Mouse (Mus musculus): ENCODE results near the gene Pip4k2b. TPM values are rescaled to one million over a fixed set of nuclear protein-coding genes. Genes with fewer than 3 reads are reported as not detected.

The Pip4k2b gene
- polyA plus RNA-seq, 1 experiment: 63.3 TPM

GRCm38 (mm10) chr11:97697199-97697890 lies 47.2 kb downstream of the Pip4k2b start:
- DNase-seq (ENCODE audit: extremely low spot score in 1 of 2, low spot score in 1 of 2): no peak

GRCm38 (mm10) chr11:97696669-97697068 lies 47.8 kb downstream of the Pip4k2b start:
- DNase-seq (ENCODE audit: extremely low spot score in 1 of 2, low spot score in 1 of 2): no peak

GRCm38 (mm10) chr11:97695712-97696401 lies 48.6 kb downstream of the Pip4k2b start:
- DNase-seq (ENCODE audit: extremely low spot score in 1 of 2, low spot score in 1 of 2): peak in 1 of 2 experiments; percentile 20

- peak in 1 of 2 experiments; percentile 62 for DNase-seq (ENCODE audit: extremely low spot score in 1 of 2, low spot score in 1 of 2)
Observed at GRCm38 (mm10) chr11:97694921-97695711, 49.4 kb downstream of the Pip4k2b start.

DNA sequence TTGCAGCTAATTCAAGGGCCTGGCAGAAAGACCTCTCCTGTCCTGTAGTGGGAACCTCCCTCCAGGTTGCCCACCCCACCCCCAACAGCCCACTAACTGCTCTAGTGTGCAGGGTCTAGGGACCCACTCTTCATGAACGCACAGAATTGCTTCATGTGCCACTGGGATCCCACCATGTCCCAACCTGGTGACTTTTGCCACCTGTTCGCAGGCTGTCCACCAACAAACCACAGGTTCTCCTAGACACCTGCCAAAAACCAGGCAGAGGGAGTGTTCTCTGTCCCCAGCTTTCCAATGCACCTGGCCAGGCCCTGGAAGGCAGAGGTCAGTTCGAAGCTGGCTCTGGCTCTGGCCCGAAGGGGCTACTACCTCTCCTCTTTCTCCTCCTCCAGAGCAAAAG lies 50.1 kb downstream of the Pip4k2b start:
- no peak for DNase-seq (ENCODE audit: extremely low spot score in 1 of 2, low spot score in 1 of 2)

GRCm38 (mm10) chr11:97689861-97690260 lies 54.6 kb downstream of the Pip4k2b start:
- DNase-seq (ENCODE audit: extremely low spot score in 1 of 2, low spot score in 1 of 2): peak in 1 of 2 experiments; percentile 71

- DNase-seq (ENCODE audit: extremely low spot score in 1 of 2, low spot score in 1 of 2): no peak
Observed at GRCm38 (mm10) chr11:97687061-97687460, 57.4 kb downstream of the Pip4k2b start.

- DNase-seq (ENCODE audit: extremely low spot score in 1 of 2, low spot score in 1 of 2): no peak
Observed at GRCm38 (mm10) chr11:97686322-97686908, 58.1 kb downstream of the Pip4k2b start.

GRCm38 (mm10) chr11:97685613-97686321 lies 58.7 kb downstream of the Pip4k2b start, which contains the start of gene Cisd3:
TSS of gene Cisd3 (plus strand) at chr11:97685826.
- peak; percentile 80 to 87 for DNase-seq (ENCODE audit: extremely low spot score in 1 of 2, low spot score in 1 of 2)

- no peak for DNase-seq (ENCODE audit: extremely low spot score in 1 of 2, low spot score in 1 of 2)
Observed at GRCm38 (mm10) chr11:97684766-97685165, 59.7 kb downstream of the Pip4k2b start.

DNA sequence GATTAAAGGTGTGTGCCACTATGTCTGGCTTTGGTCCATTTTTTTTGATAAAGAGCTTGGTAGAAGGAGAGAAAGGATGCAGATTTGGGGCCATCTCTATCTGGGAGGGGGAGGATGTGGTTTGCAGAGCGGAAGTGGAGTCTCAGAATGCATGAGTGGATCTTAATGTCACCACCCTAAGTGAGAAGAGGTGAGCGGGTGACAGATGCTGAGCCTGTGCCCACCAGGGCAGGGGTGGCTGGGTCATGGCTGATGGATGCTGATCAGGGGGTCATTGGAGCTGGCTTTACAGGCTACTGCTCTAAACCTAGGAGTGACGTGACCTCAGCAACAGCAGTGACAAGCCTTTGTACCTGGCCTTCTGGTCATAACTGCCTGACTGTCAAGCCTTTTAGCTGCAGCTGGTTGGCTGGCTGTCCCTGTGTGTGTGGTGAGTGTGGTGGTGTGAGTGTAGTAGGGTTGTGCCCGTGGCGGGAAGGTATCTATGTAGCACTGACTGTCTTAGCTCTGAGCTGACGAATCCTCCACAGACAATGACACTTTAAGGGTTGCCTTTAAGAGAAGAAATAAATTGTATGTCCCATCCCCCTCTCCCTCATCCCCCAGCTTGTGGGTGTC lies 60.3 kb downstream of the Pip4k2b start:
- no peak for DNase-seq (ENCODE audit: extremely low spot score in 1 of 2, low spot score in 1 of 2)

DNA sequence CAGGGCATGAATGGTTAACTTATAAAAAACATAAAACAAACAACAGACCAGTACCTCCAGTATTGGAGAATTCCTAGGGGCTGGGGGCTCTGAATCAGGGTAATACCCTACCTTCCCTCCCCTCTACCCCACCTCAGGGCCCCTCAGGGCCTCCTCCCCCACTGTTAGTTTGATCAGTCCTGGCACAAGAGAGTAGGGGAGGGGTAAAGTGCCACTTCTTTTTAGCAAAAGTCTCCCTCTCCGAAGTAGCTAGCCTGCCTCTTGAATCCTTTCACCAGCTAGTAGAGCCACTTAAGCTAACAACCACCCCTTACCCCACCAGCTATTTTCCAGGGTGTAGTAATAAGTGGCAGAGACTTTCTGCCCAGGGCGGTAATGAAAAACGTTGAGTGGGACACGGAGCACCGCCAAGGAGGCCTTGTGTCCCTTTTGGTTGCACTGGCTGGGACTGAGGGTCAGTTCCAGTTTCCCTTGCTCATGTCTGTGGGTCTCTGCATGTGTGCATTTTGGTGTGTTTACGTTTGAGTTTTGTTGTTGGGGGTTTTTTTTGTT lies 61.9 kb downstream of the Pip4k2b start:
- no peak for DNase-seq (ENCODE audit: extremely low spot score in 1 of 2, low spot score in 1 of 2)

DNA sequence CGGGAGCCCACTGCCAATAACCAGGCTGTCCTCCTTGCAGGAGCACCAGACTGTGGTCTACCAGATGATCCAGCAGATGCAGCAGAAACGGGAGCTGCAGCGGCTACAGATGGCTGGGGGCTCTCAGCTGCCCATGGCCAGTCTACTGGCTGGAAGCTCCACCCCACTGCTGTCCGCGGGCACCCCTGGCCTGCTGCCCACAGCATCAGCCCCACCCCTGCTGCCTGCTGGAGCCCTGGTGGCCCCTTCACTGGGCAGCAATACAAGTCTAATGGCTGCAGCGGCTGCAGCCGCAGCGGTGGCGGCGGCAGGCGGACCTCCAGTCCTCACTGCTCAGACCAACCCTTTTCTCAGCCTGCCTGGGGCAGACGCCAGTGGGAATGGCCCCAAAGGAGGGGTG lies 64.1 kb downstream of the Pip4k2b start:
- DNase-seq (ENCODE audit: extremely low spot score in 1 of 2, low spot score in 1 of 2): no peak

GRCm38 (mm10) chr11:97678301-97678700 lies 66.2 kb downstream of the Pip4k2b start:
- no peak for DNase-seq (ENCODE audit: extremely low spot score in 1 of 2, low spot score in 1 of 2)

- DNase-seq (ENCODE audit: extremely low spot score in 1 of 2, low spot score in 1 of 2): no peak
Observed at GRCm38 (mm10) chr11:97677842-97678241, 66.7 kb downstream of the Pip4k2b start.

DNA sequence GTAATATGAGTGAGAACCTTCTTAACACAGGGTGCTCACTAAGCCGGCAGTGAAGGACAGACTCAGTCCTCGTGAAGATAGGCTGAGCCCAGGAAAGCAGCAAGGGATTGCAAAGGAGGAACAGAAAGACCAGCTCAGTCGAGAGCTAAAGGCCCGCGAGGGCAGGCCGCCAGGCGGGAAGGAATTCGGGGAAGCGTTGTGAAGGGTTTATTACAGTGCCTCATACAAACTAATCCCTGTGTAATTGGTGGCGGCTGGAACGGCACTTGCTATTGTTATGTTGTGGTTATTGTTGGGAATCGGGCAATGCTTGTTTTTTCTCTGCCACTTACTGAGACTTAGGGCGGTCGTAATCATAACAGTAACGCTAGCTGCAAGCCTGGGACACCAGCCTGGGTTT lies 67.1 kb downstream of the Pip4k2b start:
- DNase-seq (ENCODE audit: extremely low spot score in 1 of 2, low spot score in 1 of 2): no peak

GRCm38 (mm10) chr11:97676050-97676754 lies 68.3 kb downstream of the Pip4k2b start:
- DNase-seq (ENCODE audit: extremely low spot score in 1 of 2, low spot score in 1 of 2): no peak

- no peak for DNase-seq (ENCODE audit: extremely low spot score in 1 of 2, low spot score in 1 of 2)
Observed at GRCm38 (mm10) chr11:97673148-97673547, 71.4 kb downstream of the Pip4k2b start.

- no peak for DNase-seq (ENCODE audit: extremely low spot score in 1 of 2, low spot score in 1 of 2)
Observed at GRCm38 (mm10) chr11:97671177-97671527, 73.4 kb downstream of the Pip4k2b start.

Data from frontal cortex, adult 2 months (tissue).